In the genomic region with DNA sequence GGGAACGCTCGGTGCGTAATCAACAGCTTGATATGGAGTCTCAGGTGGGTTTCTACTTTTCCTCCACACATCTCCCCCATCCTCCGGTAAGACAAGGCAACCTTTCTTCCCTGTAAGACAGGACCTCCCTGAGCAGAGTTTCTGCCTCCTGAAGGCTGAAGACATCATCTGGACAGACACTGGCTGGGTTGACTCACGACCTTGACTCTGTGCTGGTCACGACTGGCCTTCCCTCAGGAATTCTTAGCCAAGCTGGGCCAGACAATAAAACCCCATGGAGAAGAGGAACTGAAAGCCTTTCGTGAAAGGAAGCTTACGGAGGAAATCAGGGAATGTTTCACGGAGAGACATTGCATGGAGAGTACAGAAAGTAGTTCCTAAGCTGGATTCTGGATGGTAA, we compare ENCODE assay signal across 27 mouse cellular contexts.
"Had no signal": no experiment of that assay in that cellular context is flagged by ENCODE, and none has a peak within 500 bp of the region (broad histone marks: within the 10 kb centered on the region; RNA-seq: fewer than 3 reads in every experiment).

No protein-coding gene starts in this region.

- H3K27me3 ChIP-seq: hindbrain, embryonic 12.5 days; kidney, embryonic 15.5 days; liver, embryonic 13.5 days; liver, embryonic 15.5 days had no signal

- H3K9ac ChIP-seq: hindbrain, embryonic 12.5 days; hindbrain, embryonic 14.5 days; kidney, embryonic 15.5 days; limb, embryonic 12.5 days; liver, embryonic 13.5 days; liver, embryonic 15.5 days; liver, postnatal 0 days had no signal

- DNase-seq: gastrocnemius, adult 2 months; gastrocnemius, postnatal 10 days; gastrocnemius, postnatal 25 days; heart, adult 2 months; heart, postnatal 10 days; heart, postnatal 4 days; kidney, adult 11 months; kidney, adult 2 months; kidney, adult 9 months; kidney, postnatal 14 days; kidney, postnatal 36 days; liver; liver, embryonic 13.5 days; liver, postnatal 0 days had no signal

- H3K27ac ChIP-seq: gastrocnemius, adult 2 months; heart, adult 2 months; hindbrain, embryonic 10.5 days; hindbrain, embryonic 12.5 days; hindbrain, embryonic 14.5 days; hindbrain, postnatal 0 days; kidney, embryonic 15.5 days; kidney, postnatal 0 days; left cerebral cortex, adult 2 months; limb, embryonic 10.5 days; limb, embryonic 12.5 days; liver, embryonic 13.5 days; liver, embryonic 15.5 days had no signal

- H3K4me1 ChIP-seq: hindbrain, embryonic 10.5 days; hindbrain, embryonic 12.5 days; kidney, embryonic 15.5 days; limb, embryonic 10.5 days; limb, embryonic 12.5 days; liver, embryonic 13.5 days; liver, embryonic 15.5 days had no signal

- H3K36me3 ChIP-seq: hindbrain, embryonic 10.5 days; hindbrain, embryonic 12.5 days; kidney, embryonic 15.5 days; limb, embryonic 10.5 days; limb, embryonic 12.5 days; liver, embryonic 13.5 days; liver, embryonic 15.5 days had no signal

- H3K9me3 ChIP-seq: hindbrain, embryonic 10.5 days; hindbrain, embryonic 12.5 days; kidney, embryonic 15.5 days; limb, embryonic 10.5 days; liver, embryonic 13.5 days; liver, embryonic 15.5 days had no signal

- ATAC-seq: hindbrain, postnatal 0 days; intestine, embryonic 16.5 days; liver, postnatal 0 days had no signal

- H3K4me3 ChIP-seq: gastrocnemius, adult 2 months; heart, adult 2 months; hindbrain, embryonic 10.5 days; hindbrain, embryonic 12.5 days; kidney, embryonic 15.5 days; left cerebral cortex, adult 2 months; limb, embryonic 10.5 days; limb, embryonic 12.5 days; liver, embryonic 13.5 days; liver, embryonic 15.5 days had no signal

- H3K4me2 ChIP-seq: heart, embryonic 11.5 days; hindbrain, embryonic 12.5 days; hindbrain, embryonic 14.5 days; kidney, embryonic 15.5 days; limb, embryonic 12.5 days; liver, embryonic 11.5 days; liver, embryonic 13.5 days; liver, embryonic 15.5 days had no signal
